Mouse (Mus musculus): ENCODE data around the gene Ephb2. TPM values are rescaled to one million over a fixed set of nuclear protein-coding genes. Genes with fewer than 3 reads are reported as not detected.

Gene Ephb2
- polyA plus RNA-seq, 1 experiment from 2014 or later = 10.3 TPM

DNA sequence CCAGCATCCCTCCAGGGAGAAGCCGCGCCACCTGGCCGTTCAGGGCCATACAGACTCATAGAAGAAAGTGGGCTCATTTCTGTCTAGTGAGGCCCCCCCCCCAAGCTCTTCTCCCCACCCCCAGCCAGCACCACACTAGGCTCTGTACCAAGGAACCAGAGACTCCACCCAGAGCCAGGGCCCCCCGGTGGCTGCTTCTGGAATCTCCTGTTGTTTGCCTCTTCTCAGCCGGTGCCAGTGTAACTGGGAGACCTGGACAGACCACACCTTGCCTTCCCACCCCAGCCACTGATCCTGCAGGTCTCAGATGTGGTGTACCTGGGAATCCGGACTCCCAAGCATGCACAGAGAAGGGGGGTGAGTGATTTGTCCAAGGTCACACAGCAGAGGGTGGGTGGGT is 151.3 kb downstream of the Ephb2 start:
- no peak for ATAC-seq (ENCODE audit: low FRiP score, low read depth)

DNA sequence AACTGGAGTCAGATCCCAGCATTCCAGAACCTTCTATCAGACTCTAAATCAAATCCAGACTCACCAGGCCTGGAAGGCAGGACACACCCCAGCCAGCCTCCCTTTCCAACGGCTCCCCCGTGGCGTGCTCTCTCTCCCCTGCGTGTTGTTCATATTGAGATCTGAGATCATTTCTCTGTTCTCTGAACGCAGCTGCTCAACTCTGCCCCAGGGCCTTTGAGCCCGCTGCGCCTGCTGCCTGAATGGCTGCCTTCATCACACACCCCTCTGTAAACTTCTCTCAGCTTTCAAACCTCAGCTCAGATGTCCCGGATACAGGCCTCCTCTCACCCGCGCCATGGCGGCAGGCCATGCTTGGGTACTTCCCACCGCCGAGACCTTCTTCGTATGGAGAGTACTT is 155.1 kb downstream of the Ephb2 start:
- Histone ChIP-seq H3K4me1 (peaks cover 41% of the 10 kb centered on the region), H3K9ac (no peak overlapping the region), H3K4me3 (no peak overlapping the region), H3K9me3 (no peaks in the 10 kb centered on the region), H3K36me3 (peaks cover 23% of the 10 kb centered on the region; the same call in 1 of the 2 replicates), H3K27ac (no peak overlapping the region), H3K27me3 (no peaks in the 10 kb centered on the region), H3K4me2 (replicated peaks) (no peak overlapping the region)
- no peak for ATAC-seq (ENCODE audit: low FRiP score, low read depth)
- WGBS = 58% methylated on average over 14 of the region's 14 CpGs

More for the DNA sequence above, 151.3 kb downstream of the Ephb2 start:
- Histone ChIP-seq H3K4me1 (peaks cover 47% of the 10 kb centered on the region), H3K36me3 (peaks cover 24% of the 10 kb centered on the region; the same call in 1 of the 2 replicates), H3K9ac (no peak overlapping the region), H3K27me3 (no peaks in the 10 kb centered on the region), H3K4me2 (replicated peaks) (no peak overlapping the region), H3K9me3 (no peaks in the 10 kb centered on the region), H3K27ac (no peak overlapping the region), H3K4me3 (no peak overlapping the region)
- WGBS = 73% methylated on average over 6 of the region's 6 CpGs

DNA sequence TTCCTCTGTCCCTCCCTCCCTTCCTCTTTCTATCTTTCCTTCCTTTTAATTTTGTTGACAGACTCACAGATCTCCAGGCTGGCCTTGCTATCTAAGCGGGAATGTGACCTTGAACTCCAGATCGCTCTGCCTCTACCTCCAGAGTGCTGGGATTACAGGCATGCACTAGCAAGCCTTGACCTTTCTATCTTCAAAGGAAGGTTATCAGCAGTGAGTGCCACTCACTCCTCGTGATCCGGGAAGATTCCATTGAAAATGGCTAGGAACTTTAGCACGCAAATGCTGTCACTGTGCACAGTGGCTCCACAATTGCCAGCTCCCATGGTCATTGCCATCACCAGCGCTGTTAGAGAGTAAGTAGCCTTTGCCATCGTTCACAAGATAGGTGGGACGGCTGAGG is 156.6 kb downstream of the Ephb2 start:
- no peak for ATAC-seq (ENCODE audit: low FRiP score, low read depth)
- H3K4me2 ChIP-seq (replicated peaks) = no peak overlapping the region
- WGBS = 77% methylated on average over 8 of the region's 8 CpGs

DNA sequence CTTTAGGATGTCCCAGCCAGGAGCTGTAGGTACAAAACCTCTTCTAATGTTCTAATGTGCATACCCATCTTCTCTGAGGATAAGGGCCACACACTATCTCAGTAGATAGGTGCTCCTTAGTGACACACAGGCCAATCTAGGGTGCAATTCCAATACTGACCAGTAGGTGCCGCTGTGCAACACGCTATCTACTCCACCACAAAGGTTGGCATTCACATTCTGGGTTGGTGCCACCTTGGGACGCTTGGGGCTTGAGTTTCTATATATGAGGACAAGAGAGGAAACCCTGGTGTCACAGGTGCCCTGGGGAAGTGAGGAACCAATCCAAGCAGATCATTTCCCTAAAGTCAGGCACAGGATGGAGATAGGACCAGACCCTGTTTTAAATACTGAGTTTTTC is 157.3 kb downstream of the Ephb2 start:
- WGBS = 2% methylated on average over 3 of the region's 3 CpGs
- H3K27me3 ChIP-seq = no peaks in the 10 kb centered on the region
- peaks cover 29% of the 10 kb centered on the region for H3K4me1 ChIP-seq
- H3K9ac ChIP-seq = no peak overlapping the region
- no peak for ATAC-seq (ENCODE audit: low FRiP score, low read depth)
- peaks cover 34% of the 10 kb centered on the region for H3K36me3 ChIP-seq
- no peak overlapping the region for H3K27ac ChIP-seq
- no peak overlapping the region for H3K4me2 ChIP-seq (replicated peaks)
- H3K4me3 ChIP-seq = no peak overlapping the region
- no peaks in the 10 kb centered on the region for H3K9me3 ChIP-seq

More for the DNA sequence above, 156.6 kb downstream of the Ephb2 start:
- no peaks in the 10 kb centered on the region for H3K27me3 ChIP-seq
- H3K36me3 ChIP-seq = peaks cover 33% of the 10 kb centered on the region
- no peaks in the 10 kb centered on the region for H3K9me3 ChIP-seq
- no peak overlapping the region for H3K27ac ChIP-seq
- H3K4me3 ChIP-seq = no peak overlapping the region
- H3K9ac ChIP-seq = no peak overlapping the region
- H3K4me1 ChIP-seq = peaks cover 29% of the 10 kb centered on the region

DNA sequence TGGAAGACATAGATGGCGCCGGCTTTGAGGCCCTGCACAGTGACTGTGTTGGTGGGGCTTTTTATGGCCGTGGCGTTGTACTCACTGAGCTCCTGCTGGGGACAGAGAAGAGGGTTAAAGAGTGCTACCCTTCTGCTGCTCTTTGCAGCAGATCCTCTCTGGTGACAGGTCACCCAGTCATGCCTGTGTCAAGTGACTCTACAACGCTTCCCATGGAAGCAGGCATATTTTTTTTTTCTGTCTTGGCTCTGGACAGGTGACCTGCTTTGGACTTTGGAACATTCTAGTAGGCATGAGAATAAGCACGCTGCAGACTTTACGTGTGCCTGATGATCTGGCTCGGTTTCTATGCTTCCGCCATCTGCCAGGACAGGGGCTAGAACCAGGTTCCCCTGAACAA is 160.3 kb downstream of the Ephb2 start:
- Histone ChIP-seq H3K9ac (no peak overlapping the region), H3K27ac (no peak overlapping the region), H3K27me3 (no peaks in the 10 kb centered on the region), H3K36me3 (peaks cover 48% of the 10 kb centered on the region), H3K4me3 (no peak overlapping the region), H3K4me1 (peaks cover 10% of the 10 kb centered on the region), H3K4me2 (replicated peaks) (no peak overlapping the region), H3K9me3 (no peaks in the 10 kb centered on the region)
- no peak for ATAC-seq (ENCODE audit: low FRiP score, low read depth)
- 86% methylated on average over 9 of the region's 9 CpGs for WGBS

DNA sequence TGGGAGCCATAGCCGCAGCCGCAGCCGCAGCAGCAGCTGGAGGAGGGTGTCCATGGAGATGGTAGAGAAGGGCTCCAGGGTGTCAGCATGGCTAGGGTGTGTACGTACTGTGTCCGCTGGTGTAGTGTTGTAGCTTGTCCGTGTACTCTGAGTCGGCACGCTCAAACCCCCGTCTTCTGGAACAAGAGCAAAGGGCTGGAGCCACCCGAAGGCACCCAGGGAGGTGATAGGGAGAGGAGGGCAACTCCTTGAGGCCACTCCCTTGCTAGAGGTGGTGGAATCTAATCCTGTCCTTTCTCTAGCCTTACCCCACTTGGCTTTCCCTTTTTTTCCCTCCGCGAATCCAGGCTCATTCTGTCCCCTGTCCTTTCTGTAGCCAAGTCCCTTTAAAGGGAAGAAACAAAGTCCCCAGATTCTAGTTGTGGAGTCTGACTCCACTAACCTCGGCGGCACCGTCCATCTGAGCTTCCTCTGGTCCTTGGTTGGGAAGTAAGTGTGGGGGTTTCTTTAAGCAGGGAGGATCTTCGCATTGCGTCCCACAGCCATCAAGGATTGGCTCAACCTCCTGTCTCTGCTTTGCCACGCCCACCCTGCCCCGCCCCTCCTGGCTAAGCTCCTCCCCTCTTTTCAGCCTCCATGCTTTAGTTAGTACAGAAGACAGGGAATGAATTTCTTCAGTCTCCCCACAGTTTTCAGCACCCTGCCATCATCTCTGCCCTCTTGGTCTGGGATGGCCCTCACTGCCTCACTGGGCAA is 163.3 kb downstream of the Ephb2 start:
- Histone ChIP-seq H3K4me3 (no peak overlapping the region), H3K4me1 (no peaks in the 10 kb centered on the region), H3K4me2 (replicated peaks) (no peak overlapping the region), H3K27me3 (no peaks in the 10 kb centered on the region), H3K9ac (no peak overlapping the region), H3K27ac (no peak overlapping the region), H3K36me3 (peaks cover 63% of the 10 kb centered on the region), H3K9me3 (no peaks in the 10 kb centered on the region)
- no peak for ATAC-seq (ENCODE audit: low FRiP score, low read depth)
- 88% methylated on average over 19 of the region's 19 CpGs for WGBS

DNA sequence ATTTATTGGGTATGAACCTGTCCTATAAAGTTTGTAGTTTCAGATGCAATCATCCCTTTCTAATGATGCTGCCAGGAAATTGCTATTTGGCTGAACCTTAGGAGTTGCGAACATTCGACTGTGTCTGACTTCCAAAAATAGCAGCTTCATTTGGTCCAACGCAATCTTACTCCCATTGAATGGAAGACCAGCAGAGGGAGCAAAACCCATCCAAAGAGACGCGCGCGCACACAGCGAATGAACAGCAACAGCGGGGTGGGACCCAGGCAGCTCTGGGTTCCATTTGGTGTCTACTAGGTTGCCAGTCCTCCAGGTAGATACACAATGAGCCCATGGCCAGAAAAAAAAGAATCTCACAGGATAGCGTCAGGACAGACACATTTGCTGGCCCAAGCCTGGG is 168.0 kb downstream of the Ephb2 start:
- Histone ChIP-seq H3K9me3 (no peaks in the 10 kb centered on the region), H3K4me3 (no peak overlapping the region), H3K36me3 (peaks cover 59% of the 10 kb centered on the region), H3K4me2 (replicated peaks) (no peak overlapping the region), H3K27me3 (no peaks in the 10 kb centered on the region), H3K9ac (no peak overlapping the region), H3K27ac (no peak overlapping the region), H3K4me1 (no peaks in the 10 kb centered on the region)
- ATAC-seq (ENCODE audit: low FRiP score, low read depth) = no peak
- 67% methylated on average over 10 of the region's 10 CpGs for WGBS

DNA sequence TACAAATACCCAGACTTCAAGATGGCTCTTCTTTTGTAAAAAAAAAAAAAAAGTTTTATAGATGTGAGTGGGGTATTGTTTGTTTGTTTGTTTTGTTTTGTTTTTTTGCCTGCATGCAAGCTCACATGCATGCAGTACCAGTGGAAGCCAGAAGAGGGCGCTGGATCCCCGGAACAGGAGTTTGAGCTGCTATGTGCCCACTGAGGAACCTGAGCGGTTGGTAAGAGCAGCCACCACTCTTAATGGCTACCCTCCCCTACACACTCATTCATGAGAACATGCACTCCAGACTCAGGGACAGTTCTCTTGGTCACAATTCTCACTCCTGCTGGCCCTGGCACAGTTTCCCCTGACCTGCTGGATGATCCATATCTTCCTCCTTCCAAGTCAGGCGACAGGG is 169.8 kb downstream of the Ephb2 start:
- no peaks in the 10 kb centered on the region for H3K4me1 ChIP-seq
- H3K9ac ChIP-seq = no peak overlapping the region
- no peak for ATAC-seq (ENCODE audit: low FRiP score, low read depth)
- H3K4me2 ChIP-seq (replicated peaks) = no peak overlapping the region
- no peak overlapping the region for H3K27ac ChIP-seq
- no peaks in the 10 kb centered on the region for H3K9me3 ChIP-seq
- peaks cover 48% of the 10 kb centered on the region for H3K36me3 ChIP-seq
- 72% methylated on average over 4 of the region's 4 CpGs for WGBS
- H3K4me3 ChIP-seq = no peak overlapping the region
- no peaks in the 10 kb centered on the region for H3K27me3 ChIP-seq

DNA sequence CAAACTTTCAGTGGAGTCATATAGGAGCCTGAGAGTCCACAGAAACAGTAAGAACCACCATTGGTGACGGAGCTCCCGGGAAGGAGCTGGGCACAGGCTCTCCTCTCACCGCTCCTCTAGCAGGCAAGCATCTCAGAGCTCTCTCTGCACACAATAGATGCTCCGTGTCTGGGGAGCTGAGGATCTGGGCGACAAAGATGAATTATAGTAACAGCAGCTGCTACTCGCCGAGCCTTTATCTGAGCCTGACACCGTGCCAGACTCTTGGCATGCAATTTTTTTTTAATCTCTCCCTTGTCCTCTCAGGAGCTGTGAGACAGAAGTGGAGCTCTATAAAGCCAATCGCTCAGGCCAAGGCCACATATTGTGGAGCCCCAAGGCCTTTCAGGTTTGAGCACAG is 170.7 kb downstream of the Ephb2 start:
- no peaks in the 10 kb centered on the region for H3K27me3 ChIP-seq
- 88% methylated on average over 9 of the region's 9 CpGs for WGBS
- no peak overlapping the region for H3K4me2 ChIP-seq (replicated peaks)
- H3K4me1 ChIP-seq = no peaks in the 10 kb centered on the region
- no peak overlapping the region for H3K9ac ChIP-seq
- no peak overlapping the region for H3K4me3 ChIP-seq
- H3K9me3 ChIP-seq = no peaks in the 10 kb centered on the region; the same call in 1 of the 2 replicates
- peaks cover 52% of the 10 kb centered on the region for H3K36me3 ChIP-seq
- no peak overlapping the region for H3K27ac ChIP-seq
- ATAC-seq (ENCODE audit: low FRiP score, low read depth) = no peak

DNA sequence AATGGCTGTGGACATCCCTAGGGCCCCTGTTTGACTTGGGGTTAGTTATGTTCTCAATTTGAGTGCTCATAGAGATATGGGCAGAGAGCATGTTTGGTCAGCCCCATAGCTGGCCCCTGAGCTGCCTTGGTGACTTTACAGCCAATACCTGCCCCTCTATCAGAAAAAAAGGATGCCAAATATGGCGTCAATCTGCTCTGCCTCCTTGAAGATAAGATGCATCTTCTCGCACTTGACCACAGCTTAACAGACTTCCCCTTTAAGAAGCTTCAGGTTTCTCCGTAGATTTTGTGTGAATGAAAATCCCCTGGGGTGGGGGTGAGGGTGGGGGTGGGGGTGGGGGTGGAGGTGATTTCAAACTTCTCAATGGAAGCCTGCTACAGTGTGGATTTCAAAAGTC is 177.9 kb downstream of the Ephb2 start:
- Histone ChIP-seq H3K27me3 (no peaks in the 10 kb centered on the region), H3K9me3 (no peaks in the 10 kb centered on the region; the same call in 1 of the 2 replicates), H3K4me3 (no peak overlapping the region), H3K36me3 (peaks cover 80% of the 10 kb centered on the region), H3K9ac (no peak overlapping the region), H3K27ac (no peak overlapping the region), H3K4me1 (no peaks in the 10 kb centered on the region), H3K4me2 (replicated peaks) (no peak overlapping the region)
- ATAC-seq (ENCODE audit: low FRiP score, low read depth) = no peak
- WGBS = 79% methylated on average over 3 of the region's 3 CpGs

DNA sequence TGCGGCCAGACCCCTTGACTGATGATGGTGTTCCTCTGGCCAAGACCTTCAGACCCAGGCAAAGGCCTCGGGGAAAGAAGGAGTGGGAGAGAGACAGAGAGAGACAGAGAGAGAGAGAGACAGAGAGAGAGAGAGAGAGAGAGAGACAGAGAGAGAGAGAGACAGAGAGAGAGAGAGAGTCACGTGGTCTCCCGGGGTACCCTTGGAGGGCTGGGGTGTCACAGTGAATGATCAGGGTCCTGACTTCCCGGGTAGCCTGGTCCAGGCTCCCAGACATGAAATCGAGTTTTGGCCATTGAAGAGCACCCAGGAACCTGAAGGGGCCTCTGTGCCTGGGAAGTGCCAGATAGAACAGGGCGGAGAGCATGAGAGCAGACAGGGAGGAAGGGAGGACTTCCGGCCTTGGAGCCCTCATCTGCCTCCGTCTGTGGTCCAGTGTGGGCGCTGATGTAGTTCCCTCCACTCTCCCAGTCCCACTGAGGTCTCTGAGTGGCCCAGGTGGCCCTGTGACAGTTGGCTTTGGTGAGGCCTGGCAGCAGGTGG is 182.0 kb downstream of the Ephb2 start:
- WGBS = 83% methylated on average over 10 of the region's 10 CpGs
- no peaks in the 10 kb centered on the region for H3K27me3 ChIP-seq
- H3K27ac ChIP-seq = no peak overlapping the region
- peaks cover 53% of the 10 kb centered on the region for H3K36me3 ChIP-seq
- ATAC-seq (ENCODE audit: low FRiP score, low read depth) = no peak
- no peak overlapping the region for H3K9ac ChIP-seq
- H3K4me1 ChIP-seq = peaks cover 13% of the 10 kb centered on the region
- no peak overlapping the region for H3K4me3 ChIP-seq
- H3K4me2 ChIP-seq (replicated peaks) = no peak overlapping the region
- H3K9me3 ChIP-seq = no peaks in the 10 kb centered on the region

DNA sequence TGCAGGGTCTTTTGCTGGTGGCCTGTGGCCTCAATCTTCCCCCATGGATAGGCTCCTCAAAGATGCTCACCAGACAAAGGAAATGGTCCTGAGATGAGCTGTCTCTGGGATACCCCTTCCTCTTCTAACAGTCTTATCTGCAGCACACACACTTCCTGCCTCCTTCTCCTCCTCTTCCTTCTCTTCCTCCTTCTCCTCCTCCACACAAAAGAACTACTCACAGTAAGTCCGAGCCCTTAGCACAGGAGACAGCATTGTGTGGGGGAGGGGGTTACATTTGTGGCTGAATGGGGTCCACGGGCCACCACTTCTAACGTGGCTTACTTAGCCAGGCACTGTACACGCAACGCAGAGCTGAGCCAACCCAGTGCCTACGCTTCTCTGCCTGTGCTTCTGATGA is 182.8 kb downstream of the Ephb2 start:
- no peak overlapping the region for H3K27ac ChIP-seq
- 69% methylated on average over 6 of the region's 6 CpGs for WGBS
- ATAC-seq (ENCODE audit: low FRiP score, low read depth) = no peak

DNA sequence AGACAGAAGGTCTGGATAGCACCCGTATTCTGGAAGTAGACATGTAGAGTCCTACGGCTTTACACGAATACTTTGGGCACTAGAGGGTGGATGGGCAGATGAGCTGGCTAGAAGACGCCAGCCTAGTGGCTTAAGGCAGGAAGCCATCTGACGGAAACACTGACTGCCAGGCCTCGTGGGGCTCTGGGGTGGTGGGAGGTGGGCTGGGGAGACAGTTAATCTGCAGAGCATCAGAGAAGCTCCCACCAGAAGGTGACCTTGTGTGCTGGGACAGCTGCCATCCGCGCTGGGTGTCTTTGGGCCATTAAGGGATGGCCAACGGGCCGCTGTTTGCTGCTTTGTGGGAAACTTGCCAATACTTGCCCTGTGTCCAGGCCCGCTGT is 183.3 kb downstream of the Ephb2 start:
- ATAC-seq (ENCODE audit: low FRiP score, low read depth) = no peak
- no peak overlapping the region for H3K4me3 ChIP-seq
- H3K27me3 ChIP-seq = no peaks in the 10 kb centered on the region
- peaks cover 19% of the 10 kb centered on the region for H3K4me1 ChIP-seq
- no peak overlapping the region for H3K27ac ChIP-seq
- no peak overlapping the region for H3K4me2 ChIP-seq (replicated peaks)
- H3K36me3 ChIP-seq = peaks cover 41% of the 10 kb centered on the region
- H3K9me3 ChIP-seq = no peaks in the 10 kb centered on the region
- H3K9ac ChIP-seq = no peak overlapping the region
- WGBS = 78% methylated on average over 11 of the region's 11 CpGs

More for the DNA sequence above, 182.8 kb downstream of the Ephb2 start:
- Histone ChIP-seq H3K9ac (no peak overlapping the region), H3K9me3 (no peaks in the 10 kb centered on the region), H3K4me2 (replicated peaks) (no peak overlapping the region), H3K4me3 (no peak overlapping the region), H3K27me3 (no peaks in the 10 kb centered on the region), H3K36me3 (peaks cover 46% of the 10 kb centered on the region), H3K4me1 (peaks cover 19% of the 10 kb centered on the region)

Measured in limb, embryonic 13.5 days (tissue).